Mouse (Mus musculus) kidney, adult 2 months (tissue): ENCODE results near the gene Rps24. TPM values are rescaled to one million over a fixed set of nuclear protein-coding genes. Genes with fewer than 3 reads are reported as not detected.
"Not testable (repeated sequence)": the region's sequence is repeated elsewhere in the genome, so short reads cannot be mapped to it uniquely, and the experiment has no call there.

Experiments used
- DNase-seq: peaks from one replicate; pipeline ENCODE4 v3.0.0; 2021
- H3K27ac ChIP-seq: fragments of 200-500 bp; 2 replicates; pipeline ENCODE4 v1.5.1; 2012; ENCODE audit warnings: low read depth, low read length, control low read depth, inconsistent platforms; ENCODE audit not compliant: insufficient read depth
- H3K27me3 ChIP-seq: fragments of 200-500 bp; replicated peaks from 2 replicates; pipeline ENCODE4 v1.6.1; 2012; ENCODE audit warnings: mild to moderate bottlenecking, moderate library complexity, low read length, inconsistent platforms; ENCODE audit not compliant: control insufficient read depth, insufficient read depth
- H3K36me3 ChIP-seq: fragments of 200-500 bp; 2 replicates; pipeline ENCODE4 v1.6.1; 2012; ENCODE audit warnings: mild to moderate bottlenecking, moderate library complexity, low read length, inconsistent platforms; ENCODE audit not compliant: control insufficient read depth, insufficient read depth
- H3K4me1 ChIP-seq: fragments of 200-500 bp; 2 replicates; pipeline ENCODE4 v1.6.1; 2011; ENCODE audit warnings: low read length; ENCODE audit not compliant: control insufficient read depth, insufficient read depth
- H3K4me3 ChIP-seq: fragments of 200-500 bp; 2 replicates; pipeline ENCODE4 v1.5.1; 2011; ENCODE audit warnings: mild to moderate bottlenecking, low read depth, low read length, control low read depth; ENCODE audit not compliant: insufficient read depth
- CTCF ChIP-seq: fragments of 200-500 bp; conservative IDR thresholded peaks from 2 replicates; pipeline ENCODE4 v1.5.1; 2011; ENCODE audit warnings: low read depth, mild to moderate bottlenecking, control low read depth, low read length, moderate library complexity, mixed read lengths; ENCODE audit not compliant: insufficient read depth, insufficient read length
- POLR2A ChIP-seq: fragments of 200-500 bp; IDR thresholded peaks from one replicate; pipeline ENCODE4 v1.6.1; 2011; ENCODE audit warnings: low read depth, low read length, control low read depth
- WGBS: fragments of 180-500 bp; shearing (Covaris S2); methylation state at CpG from one replicate; pipeline ENCODE4 v1.1.7; 2018; 5-methylcytosine and 5-hydroxymethylcytosine counted together
- polyA plus RNA-seq: library from polyadenylated mRNA; depleted of rRNA; stranded (reverse); fragments of >200 nt; gene quantifications from 2 replicates; pipeline ENCODE4 v1.2.3, GENCODE M21; 2012; rRNA removed

Rps24 gene
- 632 and 749 TPM in 2 replicates for polyA plus RNA-seq

DNA sequence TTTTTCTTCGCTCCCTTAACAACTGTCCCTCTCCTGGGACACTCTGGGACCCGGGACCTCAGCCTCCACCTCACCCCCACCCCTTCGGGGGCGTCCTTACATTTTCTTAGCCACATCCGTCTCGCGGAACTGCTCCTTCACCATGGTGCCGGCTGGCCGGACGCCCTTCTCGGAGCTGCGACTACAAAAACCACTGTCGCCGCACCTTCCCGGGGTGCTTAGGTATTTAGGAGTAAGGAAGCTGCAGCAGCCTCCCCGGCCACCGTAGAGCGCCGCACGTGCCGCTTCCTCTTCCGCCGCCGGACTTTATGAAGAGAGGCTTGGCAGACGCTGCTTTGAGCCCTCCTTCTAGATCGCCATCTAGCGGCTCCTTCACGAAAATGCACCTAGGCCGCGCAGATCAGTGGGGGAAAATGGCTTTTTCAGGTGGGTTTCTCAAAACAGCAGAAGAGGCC lies at the start of gene Rps24, which contains the start of gene Polr3a:
Gene Rps24 (plus strand): TSS at position 353 of the 455 bp plus-strand sequence.
Gene Polr3a (minus strand): TSS at position 286 of the 455 bp plus-strand sequence.
- Histone ChIP-seq H3K27me3 (no peaks in the 10 kb centered on the region), H3K27ac (peak within 1 kb of the TSS; percentile 83), H3K4me3 (peak within 1 kb of the TSS; percentile 92), H3K36me3 (peaks cover 7% of the 10 kb centered on the region), H3K4me1 (peaks cover 13% of the 10 kb centered on the region)
- DNase-seq, result peak; percentile 96
- TF ChIP-seq POLR2A, result no peak
- peak; percentile 86 for TF ChIP-seq CTCF
- WGBS, result under 1% methylated on average over 30 of the region's 30 CpGs

DNA sequence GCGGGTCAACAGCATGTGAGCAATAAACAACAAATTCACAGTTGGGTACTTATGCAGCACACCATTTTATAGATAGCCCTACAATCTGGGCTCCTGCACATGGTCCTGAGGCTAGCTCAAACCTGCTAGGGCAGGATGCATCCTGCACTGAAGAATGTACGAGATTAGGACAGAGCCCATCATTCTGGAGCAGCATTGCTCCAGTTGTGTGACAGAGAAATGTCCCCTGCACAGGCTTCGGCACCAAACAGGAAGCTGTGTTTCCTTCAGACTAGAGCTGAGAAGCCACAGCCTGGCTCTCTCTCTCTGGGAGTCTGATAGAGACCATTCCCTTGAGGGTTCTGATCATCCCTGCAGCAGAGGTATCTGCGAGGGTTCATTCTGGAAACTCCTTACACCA lies 43.4 kb upstream of the Rps24 start:
- WGBS, result 82% methylated on average over 4 of the region's 4 CpGs
- H3K4me1 ChIP-seq, DNase-seq, H3K4me3 ChIP-seq, H3K36me3 ChIP-seq, H3K27me3 ChIP-seq, H3K27ac ChIP-seq: not testable (repeated sequence)

DNA sequence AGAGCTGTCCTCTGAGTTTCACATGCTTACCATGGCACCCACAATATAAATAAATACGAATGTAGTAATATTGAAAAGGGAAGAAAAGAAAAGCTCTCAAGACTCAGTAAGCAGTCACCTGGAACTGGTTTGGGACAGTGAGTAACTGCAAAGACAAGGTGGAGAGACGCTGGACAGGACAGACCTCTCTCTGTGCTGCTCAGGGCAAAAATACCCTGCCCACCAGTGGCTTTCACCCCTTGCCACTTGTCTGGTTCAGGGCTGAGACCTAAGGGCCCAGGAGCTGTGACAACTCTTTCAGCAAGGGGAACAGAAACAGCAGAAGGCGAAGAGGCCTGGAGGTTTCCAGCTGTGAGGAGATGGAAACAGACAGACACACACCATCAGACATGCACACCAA lies 28.7 kb upstream of the Rps24 start:
- no peak for DNase-seq
- no peaks in the 10 kb centered on the region; the same call in 1 of the 2 replicates for H3K36me3 ChIP-seq
- H3K27ac ChIP-seq, result no peak overlapping the region
- no peak overlapping the region for H3K4me3 ChIP-seq
- WGBS, result 87% methylated on average over 3 of the region's 3 CpGs
- no peaks in the 10 kb centered on the region for H3K27me3 ChIP-seq
- H3K4me1 ChIP-seq, result no peaks in the 10 kb centered on the region
- no peak for TF ChIP-seq CTCF

DNA sequence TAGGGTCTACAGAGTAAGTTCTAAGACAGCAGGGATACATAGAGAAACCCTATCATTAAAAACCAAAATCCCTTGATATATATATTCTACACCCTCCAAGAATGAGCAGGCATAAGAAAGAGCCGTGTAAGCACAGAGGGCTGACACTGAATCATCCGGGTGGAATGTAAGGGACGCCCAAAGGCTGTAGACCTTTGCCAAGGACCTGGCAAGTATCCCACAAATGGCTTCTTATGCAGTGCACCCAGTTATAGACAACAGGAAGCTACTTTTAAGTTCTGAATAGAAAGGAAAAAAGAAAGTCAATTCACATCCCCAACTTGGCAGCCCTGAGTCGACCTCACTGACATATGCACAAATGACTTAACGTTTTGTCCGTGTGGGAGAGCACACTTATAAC lies 18.1 kb upstream of the Rps24 start:
- no peak for DNase-seq

DNA sequence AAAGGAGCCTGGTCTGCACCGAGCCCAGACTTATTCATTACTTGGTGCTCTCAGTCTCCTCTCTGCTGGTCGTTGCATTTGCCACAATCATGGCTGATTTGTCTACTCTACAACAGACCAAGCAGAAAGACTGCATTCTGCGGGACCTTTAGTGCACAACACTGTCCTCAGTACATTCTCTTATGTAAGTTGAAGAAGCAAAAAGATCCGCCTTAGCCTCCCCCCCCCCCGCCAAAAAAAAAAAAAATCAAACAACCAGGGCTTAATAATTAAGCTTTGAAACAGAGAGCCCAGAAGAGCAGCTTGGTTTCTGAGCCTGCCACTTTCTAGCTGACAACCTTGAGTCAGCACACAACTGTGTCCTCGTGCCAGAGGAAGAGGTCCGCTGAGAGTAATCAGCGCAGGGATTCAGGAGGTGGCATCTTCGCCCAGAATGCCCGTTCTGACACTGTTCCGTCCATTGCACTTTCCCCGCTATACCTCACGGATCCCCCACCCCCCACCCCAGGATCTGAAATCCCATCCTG lies 621 bp upstream of the Rps24 start:
- peak overlapping the region; percentile 92 for H3K4me3 ChIP-seq
- peaks cover 13% of the 10 kb centered on the region for H3K4me1 ChIP-seq
- H3K27me3 ChIP-seq, result no peaks in the 10 kb centered on the region
- peak overlapping the region; percentile 83 for H3K27ac ChIP-seq
- H3K36me3 ChIP-seq, result peaks cover 10% of the 10 kb centered on the region
- no peak for TF ChIP-seq POLR2A
- TF ChIP-seq CTCF, result no peak
- WGBS, result 3% methylated on average over 13 of the region's 13 CpGs
- DNase-seq, result peak; percentile 63

More for the DNA sequence above, 18.1 kb upstream of the Rps24 start:
- TF ChIP-seq POLR2A (no peak), CTCF (no peak)
- Histone ChIP-seq H3K27ac (no peak overlapping the region), H3K4me1 (no peaks in the 10 kb centered on the region), H3K4me3 (no peak overlapping the region), H3K36me3 (peaks cover 5% of the 10 kb centered on the region; the same call in 1 of the 2 replicates), H3K27me3 (no peaks in the 10 kb centered on the region)
- WGBS, result 55% methylated on average over 6 of the region's 6 CpGs

DNA sequence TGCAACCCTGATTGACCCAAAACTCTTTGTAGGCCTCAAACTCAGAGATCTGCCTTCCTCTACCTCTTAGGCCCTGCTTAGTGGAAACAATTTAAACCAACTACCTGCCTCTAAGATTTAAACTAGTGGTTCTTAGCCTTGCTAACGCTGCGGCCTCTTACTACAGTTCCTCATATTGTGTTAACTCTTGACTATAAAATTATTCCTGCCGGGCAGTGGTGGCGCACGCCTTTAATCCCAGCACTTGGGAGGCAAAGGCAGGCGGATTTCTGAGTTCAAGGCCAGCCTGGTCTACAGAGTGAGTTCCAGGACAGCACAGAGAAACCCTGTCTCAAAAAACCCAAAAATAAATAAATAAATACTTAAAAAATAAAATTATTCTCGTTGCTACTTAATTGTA lies 2.8 kb downstream of the Rps24 start:
- H3K27ac ChIP-seq, DNase-seq, H3K36me3 ChIP-seq, H3K4me3 ChIP-seq, H3K27me3 ChIP-seq: not testable (repeated sequence)
- 90% methylated on average over 7 of the region's 7 CpGs for whole genome bisulfite sequencing
- H3K4me1 ChIP-seq, result peaks cover 13% of the 10 kb centered on the region

DNA sequence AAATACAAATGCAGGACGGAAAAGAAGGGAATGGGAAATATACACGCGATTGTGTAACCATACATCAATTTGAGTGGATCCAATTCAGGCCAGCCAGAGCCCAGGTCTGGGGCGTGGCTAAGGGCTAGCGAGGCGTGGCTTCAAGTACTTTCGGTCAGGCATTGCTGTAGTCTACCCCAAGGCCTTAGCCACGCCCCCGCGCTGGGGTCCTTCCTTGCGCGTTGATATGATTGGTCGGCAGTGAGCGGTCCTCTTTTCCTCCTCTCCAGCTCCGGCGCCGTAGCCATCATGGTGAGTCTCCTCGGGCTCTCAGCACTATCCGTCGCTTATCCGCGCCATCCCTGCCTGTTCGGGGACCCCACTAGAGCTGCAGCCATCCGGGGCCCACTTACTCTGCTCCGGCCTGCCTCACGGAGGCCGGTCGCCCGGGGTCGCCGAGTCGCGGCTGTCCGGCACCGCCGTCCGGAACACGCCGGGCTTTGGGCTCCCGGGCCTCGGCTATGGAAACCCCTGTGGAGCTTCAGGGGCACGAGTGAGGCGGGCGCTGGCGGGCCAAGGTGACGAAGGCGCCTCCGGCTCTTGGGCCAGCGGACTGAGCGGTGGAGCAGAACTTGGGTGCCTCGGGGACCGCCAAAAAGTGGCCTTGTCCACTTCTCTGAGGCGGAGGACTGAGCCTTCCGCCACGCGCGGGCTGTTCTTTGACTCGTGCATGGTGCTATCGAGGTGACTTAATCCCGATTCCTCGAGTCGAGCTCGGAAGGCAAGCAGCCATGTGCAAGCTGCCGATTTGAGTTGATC lies 3.7 kb downstream of the Rps24 start:
- peaks cover 4% of the 10 kb centered on the region; the same call in 1 of the 2 replicates for H3K36me3 ChIP-seq
- peak; percentile 93 for TF ChIP-seq POLR2A
- no peak for TF ChIP-seq CTCF
- peak; percentile 99 for DNase-seq
- peak overlapping the region; percentile 54; the same call in 1 of the 2 replicates for H3K27ac ChIP-seq
- no peaks in the 10 kb centered on the region for H3K27me3 ChIP-seq
- H3K4me1 ChIP-seq, result peaks cover 10% of the 10 kb centered on the region
- H3K4me3 ChIP-seq, result peak overlapping the region; percentile 68
- under 1% methylated on average over 64 of the region's 64 CpGs for WGBS
